Mouse (Mus musculus) cerebellum, adult (tissue): ENCODE measurements around the gene Cacna1s.

Experiments used
- ATAC-seq: cut with Nextera tagmentation; 2 replicates; pipeline ENCODE4 v1.9.2; 2017; ENCODE audit warnings: mild to moderate bottlenecking, moderate library complexity, mixed read lengths; ENCODE audit not compliant: insufficient number of reproducible peaks, low FRiP score, low TSS enrichment

The Cacna1s gene

DNA sequence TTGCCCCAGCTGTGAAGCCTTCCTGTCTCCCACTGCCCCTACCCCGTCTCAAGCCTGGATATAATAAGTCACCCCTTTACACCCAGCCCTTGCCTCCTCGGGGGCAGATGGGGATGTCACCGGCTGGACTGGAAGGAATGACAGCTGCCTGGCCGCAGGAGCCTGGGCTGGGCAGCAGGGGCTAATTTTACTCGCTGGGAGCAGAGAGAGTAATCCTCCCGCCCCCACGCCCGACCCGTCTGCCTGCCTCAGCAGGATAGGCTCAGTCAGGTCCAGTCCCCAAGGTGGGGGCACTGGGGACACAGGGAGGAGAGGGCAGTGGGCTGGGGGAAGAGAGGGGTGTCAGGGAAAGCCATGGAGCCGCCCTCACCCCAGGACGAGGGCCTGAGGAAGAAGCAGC lies at the start of gene Cacna1s:
TSS of gene Cacna1s (plus strand) at position 204 of the 400 bp plus-strand sequence.
- no peak for ATAC-seq

DNA sequence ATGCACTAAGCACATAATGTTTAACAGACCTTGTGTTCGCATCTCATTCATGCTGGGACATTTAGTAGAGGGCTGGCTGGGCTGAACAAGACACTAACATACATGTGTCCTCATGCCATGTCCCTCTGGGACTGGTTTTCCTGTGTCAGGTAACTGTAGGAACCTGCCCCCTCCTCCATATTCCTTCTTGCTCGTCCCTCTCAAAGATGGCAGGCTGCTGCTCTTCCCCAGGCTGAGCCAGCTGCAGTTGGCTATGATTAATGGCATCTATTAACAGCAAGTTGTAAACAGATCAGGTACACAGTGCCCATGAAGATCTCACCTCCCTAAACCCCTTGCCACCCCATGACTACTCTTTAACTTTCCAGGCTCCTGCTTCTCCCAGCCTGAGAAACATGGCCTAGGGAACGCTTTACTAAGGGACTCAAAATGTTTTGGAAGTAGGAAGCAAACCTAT lies 46.2 kb upstream of the Cacna1s start, which contains the start of gene Igfn1:
TSS of gene Igfn1 (minus strand) at position 51 of the 457 bp plus-strand sequence.
- ATAC-seq = no peak

DNA sequence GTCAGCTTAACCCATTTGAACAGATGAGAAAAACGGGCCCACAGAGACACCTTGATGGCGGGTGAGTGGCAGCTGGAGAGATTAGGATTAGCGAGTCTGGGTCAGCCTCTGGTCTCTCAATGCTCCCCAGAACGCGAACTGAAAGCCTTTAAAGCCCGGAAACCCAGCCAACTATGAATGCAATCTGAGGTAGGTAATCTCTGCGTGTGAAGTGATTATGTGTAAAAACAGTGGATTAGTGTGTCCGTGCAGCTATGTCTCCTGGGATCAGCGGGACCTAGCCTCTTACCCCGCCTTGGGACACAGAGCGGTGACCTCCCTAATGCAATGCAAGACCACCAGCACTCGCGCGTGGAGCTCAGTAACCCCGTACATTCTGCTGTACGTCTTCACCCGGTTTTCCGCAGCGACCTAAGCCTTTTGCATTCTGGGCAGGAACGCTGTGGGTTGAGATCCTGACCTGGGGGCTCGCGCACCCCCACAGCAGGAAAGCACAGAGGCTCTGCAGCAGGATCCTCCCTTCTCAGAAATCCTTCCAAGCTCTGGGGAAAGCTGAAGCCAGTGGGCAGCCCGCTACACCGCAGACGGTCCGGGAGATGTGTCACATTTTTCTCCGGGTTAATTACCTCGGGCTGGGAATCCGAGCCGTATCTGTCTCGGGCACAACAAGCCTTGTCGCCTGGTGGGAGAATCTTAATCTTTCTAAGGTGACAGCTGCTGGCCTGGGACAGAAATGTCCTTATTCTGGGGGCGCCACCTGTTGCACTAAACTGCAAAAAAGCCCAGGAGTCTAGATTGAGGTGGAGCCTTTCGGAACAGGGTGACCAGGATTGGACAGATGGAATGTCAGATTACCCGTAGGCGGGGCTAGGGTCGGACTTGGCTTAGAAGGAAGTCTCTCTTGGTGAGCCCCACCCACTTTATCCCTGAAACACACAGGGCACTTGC lies 45.1 kb upstream of the Cacna1s start, which contains the start of gene Tmem9:
TSS of gene Tmem9 (plus strand) at position 940 of the 948 bp plus-strand sequence.
- no peak for ATAC-seq

DNA sequence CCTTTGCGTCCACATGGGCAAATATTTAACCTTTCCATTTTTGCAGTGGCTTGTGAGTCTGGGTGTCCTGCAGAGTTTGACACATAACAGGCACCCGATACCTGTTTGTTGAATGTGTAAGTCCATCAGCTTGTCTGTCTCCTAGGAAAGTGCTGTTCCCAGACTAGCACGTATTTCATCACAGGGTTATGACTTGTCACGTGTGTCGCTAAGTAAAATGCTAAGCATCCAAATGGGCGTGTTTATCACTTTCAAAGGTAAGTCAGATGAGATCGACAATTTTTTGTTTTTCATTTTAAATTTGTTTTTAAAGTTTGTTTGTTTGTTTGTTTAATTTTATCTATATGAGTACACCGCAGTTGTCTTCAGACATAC lies 44.4 kb upstream of the Cacna1s start:
- ATAC-seq = no peak

DNA sequence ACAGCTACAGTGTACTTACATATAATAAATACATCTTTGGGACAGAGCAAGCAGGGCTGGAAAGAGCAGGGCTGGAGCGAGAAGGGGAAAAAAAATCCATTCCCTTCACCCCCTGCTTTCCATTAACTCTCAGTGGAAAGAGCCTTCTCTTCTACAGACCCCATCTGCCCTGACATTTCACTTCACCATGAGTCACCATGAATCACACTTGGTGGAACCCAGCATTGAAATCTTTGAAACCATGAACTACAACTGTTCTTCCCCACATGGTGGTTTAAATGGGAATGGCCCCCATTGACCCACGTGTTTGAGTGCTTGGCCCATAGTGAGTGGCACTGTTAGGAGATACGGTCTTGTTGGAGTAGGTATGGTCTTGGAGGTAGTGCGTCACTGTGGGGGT lies 42.3 kb upstream of the Cacna1s start:
- no peak for ATAC-seq

DNA sequence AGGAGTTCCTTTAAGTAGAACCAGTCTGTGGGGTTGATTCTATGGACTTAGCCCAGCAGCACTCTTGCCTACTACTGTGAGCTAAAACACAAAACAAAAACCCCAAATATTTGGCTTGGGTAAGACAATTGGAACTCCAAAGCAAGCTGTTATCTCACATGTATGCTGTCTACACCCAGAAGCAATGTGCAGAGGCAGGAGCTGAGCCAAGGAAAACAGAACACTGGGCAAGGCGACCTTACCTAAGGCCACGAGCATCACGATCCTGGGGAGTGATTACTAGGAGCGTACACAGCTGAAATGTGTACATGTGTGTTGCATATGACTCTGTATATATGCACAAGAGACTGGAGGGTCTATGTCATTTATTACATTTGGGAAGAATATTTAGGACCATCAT lies 39.0 kb upstream of the Cacna1s start:
- no peak for ATAC-seq

DNA sequence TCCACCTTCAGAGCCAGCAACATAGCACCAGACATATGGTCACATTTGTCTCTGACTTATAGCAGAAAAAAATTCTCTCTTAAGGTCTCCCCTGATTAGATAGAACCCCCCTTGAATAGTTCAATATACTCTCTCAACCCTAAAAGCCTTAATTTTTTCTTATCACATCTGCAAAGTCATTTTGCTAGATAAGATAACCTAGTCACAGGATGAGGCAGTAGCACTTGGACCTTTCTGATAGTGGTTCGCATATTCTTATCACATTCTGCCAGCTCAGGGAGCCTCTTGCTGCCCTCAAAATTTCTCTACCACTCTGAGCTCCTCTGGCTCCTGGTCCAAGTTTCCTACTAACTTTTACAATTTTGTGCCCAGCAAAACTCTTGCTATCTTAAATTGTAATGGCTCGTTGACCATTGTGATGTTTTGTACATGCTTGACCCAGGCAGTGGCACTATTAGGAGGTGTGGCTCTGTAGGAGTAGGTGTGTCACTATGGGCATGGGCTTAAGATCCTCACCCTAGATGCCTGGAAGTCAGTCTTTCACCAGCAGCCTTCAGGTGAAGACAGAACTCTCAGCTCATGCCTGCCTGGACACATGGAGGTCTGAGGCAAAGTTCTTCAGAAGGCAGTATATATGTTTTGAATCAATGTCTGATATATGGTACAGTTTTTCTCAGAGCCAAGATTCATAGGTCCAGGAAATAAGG lies 37.6 kb upstream of the Cacna1s start:
- ATAC-seq = no peak

DNA sequence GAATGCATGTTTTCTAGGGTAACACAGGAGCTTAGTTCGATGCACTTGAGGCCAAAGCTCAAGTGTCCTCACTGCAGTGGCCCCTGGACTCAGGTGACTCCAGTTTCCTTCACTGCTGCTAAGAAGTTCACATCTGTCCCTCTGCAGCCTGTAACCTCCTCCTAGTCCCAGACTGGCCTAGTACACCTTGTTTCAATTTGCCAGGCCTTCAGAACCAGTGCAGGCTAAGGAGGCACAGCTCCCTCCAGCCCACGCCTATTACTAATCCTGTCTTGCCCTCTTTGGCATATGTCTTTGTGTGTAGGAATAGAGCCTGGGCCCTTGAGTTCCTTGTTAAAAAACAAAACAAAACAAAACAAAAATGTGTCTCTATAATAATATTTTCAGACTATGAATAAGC lies 35.2 kb upstream of the Cacna1s start:
- no peak for ATAC-seq

DNA sequence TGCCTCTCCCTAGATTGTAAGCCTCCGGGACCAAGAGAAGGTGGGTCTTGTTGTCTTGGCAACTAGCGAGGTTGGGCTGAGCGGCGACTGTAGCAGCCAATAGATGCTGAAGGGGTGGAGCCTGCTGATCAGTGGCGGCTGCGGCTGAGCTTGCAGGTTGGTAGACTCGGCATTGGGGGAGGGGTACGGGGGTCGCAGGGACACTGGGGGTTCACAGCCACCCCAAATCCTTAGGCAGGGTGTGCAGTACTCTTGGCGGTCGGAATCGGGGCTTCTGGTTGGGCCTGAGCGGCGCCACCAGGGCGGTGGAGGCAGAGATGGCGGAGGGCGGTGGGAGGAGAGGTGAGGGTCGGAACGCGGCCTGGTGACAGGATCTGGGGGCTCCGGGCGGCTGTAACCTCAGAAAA lies 34.6 kb upstream of the Cacna1s start:
- ATAC-seq = peak; percentile 99

DNA sequence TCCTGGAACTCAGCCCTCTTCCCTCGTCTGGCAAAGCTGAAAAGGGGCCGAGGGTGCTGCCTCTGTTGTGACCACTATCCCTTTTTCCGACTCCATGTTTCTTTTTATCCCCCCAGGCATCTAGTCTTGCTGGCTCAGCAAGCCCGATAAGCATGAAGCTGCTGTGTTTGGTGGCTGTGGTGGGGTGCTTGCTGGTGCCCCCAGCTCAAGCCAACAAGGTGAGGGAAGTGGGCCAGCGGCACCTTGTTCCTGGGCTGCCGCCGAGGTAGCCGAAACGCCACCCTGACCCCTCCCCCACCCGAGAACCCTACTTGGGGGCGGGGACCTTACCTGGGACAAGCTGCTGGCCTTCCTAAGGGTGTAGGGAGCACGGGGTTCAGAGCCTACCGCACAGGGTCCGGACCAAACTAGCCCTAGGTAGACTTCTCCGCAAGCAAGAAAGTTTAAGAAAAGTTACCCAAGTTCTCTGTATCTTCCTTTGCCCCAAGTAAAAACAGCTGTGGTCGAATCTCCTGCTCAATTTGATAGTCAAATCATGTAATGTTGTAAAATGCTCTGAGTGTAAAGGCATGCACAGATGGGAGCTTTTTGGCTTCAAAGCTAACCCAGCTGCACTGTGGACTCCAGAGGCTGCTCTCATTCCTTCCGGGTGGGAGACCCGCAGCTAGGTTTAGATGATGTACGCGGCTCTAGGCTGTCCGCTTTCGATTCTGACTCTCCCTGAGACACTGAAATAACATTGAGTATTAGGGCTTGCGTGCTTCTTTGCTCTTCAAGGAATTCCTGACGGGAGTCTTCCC lies 34.0 kb upstream of the Cacna1s start:
- ATAC-seq = 0 out of 2 replicates have a peak, but pooled peaks have one; percentile 14

DNA sequence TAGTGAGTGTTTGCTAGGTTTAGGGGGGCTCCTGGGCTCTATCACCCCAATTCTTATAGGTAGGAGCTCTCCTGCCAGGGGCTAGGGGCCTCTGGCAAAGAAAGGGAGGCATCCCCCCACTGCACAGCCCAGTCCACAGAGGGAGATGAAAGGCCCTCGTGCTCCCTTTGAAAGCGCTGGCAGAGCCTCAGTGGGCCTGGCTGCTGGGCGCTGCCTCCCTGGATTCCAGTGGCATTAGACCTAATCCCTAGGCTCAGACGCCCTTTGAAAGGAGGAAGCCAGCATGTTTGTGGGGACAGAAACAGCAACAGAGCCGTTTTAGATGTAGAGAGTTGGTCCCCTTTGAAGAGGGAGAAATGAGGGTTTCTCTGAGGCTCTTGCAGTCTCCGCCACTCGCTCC lies 22.3 kb upstream of the Cacna1s start:
- ATAC-seq = no peak

DNA sequence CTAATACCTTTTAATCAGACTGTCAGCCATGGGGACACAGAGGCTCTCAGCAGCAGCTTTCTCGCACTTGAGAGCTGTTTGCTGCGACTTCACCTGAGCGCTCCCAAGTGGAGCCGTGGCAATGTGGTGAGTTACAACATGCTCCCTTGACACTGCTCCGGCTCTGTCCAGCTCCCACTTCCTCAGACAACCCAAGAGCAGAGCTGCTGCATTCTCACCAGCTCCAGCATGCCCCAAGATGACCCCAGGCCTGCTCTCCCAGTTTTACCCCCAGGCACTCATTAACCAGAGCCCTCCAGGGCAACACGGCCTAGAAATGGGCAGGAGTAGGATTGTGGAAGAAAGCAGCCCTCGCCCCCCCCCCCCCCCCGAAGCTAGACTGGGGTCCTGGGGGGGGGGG lies 20.9 kb upstream of the Cacna1s start:
- ATAC-seq = no peak

DNA sequence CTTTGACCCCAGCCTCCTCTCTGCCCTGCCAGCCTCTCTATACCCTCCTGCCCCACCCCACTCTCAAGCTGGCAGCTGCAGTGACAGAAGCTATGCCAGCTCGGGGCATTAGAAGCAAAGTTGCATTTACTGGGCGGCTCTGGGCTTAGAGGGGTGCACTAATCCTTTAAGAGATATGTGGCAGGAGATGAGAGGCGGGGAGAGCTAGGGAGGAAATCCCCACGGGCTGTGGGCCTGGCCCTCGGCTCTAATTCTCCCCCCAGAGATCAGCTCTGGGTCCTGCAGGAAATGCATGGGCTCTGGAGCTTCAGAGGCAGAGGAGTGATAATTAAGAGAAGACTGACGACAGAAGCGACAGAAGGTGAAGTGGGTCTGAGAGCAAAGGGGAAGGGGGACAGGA lies 19.6 kb upstream of the Cacna1s start:
- ATAC-seq = no peak

DNA sequence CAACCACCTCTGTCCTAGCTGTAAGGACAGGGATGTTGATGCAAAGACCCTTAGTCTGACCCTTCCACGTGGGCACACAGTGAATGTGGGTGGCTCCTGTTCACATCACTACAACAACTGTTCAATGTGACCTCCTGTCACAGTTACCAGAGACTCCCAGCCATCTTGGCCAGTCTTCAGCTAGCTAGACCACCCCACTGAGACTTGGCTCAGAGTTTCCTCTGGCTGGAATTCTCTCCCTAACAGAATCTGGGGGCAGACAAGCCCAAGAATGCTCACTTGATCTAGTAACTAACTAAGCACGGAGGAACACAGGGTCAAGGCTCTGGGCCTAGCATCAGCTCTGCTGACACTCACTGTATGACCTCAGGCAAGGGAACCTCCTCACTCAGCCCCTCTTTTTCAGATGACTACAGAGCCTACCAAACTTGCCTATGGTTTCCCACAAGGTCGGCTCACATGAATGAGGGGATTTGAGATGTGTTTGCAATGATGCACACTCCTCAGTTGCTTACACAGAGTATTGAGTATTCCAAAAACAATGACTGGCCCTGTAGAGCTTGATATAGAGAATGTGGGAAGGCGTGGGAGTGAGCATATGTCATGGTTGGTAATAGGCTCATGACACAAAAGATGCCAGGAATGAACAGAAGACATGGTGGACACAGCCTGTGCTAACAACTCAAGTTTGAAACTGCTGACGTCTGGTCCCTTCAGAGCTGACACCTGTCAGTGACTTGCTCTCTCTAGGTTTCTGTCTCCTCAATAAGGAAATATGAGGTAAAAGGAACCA lies 13.6 kb upstream of the Cacna1s start:
- ATAC-seq = no peak

DNA sequence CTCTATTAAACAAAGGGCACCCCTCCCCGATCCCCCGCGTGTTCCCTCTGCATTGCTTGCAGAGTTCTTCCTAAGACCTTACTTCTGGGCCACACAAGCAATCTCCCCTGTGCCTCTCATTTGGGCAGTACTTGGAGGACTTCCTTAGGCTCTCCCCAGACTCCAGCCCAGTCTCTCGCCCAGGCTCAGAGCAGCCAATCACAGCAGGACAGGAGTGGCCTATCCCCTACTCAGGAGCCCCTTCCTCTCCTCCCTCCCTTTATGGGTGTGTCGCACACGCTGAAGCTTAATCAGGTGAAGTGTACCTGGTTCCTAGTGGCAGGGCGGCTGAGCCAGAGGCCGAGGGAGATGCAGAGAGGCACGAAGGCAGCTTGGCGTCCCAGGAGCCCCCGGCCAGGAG lies 12.1 kb upstream of the Cacna1s start:
- ATAC-seq = no peak

DNA sequence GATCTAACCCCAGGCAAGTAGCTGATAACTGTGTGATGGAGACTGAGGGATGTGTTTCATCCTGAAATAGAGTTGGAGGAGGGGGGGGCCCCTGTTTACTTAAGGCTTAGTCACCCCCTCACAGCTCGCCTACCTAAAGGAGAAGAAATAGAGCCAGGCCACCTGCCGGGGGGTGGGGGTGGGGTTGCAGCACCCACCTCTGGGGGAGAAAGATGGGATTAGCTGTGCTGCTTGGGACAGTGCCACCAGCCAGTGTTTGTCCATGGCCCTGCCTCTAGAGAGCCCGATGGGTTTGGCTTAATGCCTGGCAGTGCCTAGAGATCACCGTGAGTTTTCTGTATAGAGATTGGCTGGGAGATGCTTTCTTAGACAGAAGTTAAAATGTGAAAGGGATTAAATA lies 11.7 kb upstream of the Cacna1s start:
- ATAC-seq = no peak

DNA sequence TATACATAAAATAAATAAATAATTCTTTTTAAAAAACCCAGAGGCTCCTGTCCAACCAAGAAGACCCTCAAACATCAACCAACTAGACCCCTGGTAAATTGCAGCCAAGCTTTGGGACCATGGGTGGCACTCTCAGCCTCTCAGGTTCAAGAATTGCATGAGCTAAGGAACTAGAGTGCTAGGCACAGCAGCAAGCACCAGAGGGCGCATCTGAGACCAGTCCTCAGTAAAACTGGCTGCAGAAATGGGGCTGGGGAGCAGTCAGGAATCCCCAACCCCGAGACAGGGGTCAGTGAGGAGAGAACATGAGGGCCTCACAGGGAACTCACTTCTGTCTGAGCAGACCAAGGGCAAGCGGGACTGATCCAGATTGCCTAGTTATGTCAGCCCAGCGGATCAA lies 6.8 kb upstream of the Cacna1s start:
- ATAC-seq = no peak

DNA sequence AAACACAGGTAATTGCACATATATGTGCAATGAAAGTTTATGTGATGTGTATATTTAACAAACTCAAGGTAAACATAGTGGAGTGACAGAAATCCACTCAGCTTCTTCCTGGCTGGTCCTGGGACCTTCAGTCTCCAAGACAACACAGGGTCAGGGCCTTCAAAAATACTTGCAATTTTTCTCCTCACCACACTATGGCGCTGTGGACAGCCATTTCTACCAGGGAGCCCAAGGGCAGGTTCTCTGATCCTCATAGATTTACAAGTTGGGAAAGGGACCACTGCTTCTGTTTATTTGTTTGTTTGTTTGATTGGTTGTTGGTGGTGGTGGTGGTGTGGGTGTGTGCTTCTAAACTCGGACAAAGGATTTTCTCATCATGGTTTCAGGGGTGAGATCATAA lies 5.1 kb upstream of the Cacna1s start:
- ATAC-seq = 0 out of 2 replicates have a peak, but pooled peaks have one; percentile 19

DNA sequence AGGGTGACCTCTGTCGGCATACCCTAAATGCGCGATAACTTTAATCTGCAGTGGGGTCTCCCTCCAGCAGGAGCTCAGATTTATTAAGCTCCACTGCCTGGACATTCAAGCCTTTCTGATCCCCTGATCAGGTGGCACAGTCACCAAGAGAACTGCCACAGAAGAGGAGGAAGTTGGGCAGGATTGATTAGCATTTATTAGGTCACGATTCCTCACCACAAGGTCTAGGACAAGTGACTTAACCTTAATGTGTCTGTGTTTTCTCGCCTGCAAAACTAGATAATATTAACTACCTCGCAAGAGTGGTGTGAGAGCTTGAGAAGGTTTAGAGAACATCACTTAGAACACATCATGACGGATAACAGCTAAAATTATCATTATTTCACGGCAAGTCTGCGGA lies 4.7 kb upstream of the Cacna1s start:
- no peak for ATAC-seq
